In the genomic region with DNA sequence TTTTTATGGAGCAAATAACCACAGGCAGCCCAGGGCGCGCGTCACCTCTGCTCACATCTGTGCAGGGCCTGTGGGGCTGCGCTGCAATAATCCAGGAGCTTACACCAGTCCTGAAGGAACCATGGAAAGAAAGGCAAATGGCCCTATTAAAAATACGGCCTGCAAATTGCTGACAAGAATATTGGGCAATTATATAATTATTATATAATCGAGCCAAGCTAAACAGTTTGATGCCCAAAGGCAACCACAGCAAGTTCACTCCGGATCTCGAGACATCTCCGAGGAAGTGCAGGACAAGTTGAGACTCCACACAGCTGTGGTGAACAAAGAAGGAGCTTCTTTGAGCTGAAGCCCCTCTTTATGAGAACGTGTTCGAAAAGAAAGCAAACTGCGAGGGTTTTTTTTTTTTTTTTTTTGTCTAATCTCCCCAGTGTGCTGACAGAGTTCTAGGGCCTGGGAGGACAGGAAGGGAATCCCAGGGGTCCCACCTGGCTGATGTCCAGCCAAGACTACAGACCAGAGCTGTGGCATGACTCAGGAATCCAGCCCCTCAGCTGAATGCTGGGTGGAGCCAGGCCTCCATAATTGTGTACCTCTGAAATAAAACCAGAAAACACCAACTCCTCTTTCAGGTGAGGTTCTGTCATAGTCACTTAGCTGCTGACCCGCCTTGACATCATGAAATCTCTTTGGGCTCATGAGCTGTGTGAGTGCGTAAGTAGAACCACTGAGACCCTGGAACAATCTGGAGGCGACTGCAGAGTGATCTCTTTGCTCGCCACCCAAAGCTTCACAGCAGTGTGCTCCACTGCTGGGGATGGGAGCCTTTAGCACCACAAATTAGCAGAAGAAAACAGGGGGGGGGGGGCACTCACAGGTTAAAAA, we compare ENCODE assay signal across 9 mouse cellular contexts. TPM values are rescaled to one million over a fixed set of nuclear protein-coding genes. Genes with fewer than 3 reads are reported as not detected.
DNase-seq lines count a peak whose midpoint lies in the region; ATAC-seq and TF ChIP-seq lines count a peak whose summit lies in the region.
"Had no signal": no experiment of that assay in that cellular context is flagged by ENCODE, and none has a peak within 500 bp of the region (broad histone marks: within the 10 kb centered on the region; RNA-seq: fewer than 3 reads in every experiment).

No protein-coding gene starts in this region.

- no peaks in the 10 kb centered on the region for H3K9me3 ChIP-seq in liver, embryonic 12.5 days (replicated peaks)
- H3K9me3 ChIP-seq in embryonic facial prominence, embryonic 14.5 days (ENCODE audit: control insufficient read depth, low read length) = no peaks in the 10 kb centered on the region
- no peaks in the 10 kb centered on the region for H3K9me3 ChIP-seq in hindbrain, embryonic 16.5 days (ENCODE audit: control insufficient read depth, low read length)
- no peaks in the 10 kb centered on the region for H3K9me3 ChIP-seq in midbrain, embryonic 16.5 days (replicated peaks; ENCODE audit: control insufficient read depth, low read length, poor library complexity, severe bottlenecking)

- H3K4me3 ChIP-seq in liver, adult 2 months (ENCODE audit: insufficient read depth, low read depth, low read length) = no peak overlapping the region
- H3K4me3 ChIP-seq in liver, embryonic 12.5 days = no peak overlapping the region
- H3K4me3 ChIP-seq in embryonic facial prominence, embryonic 14.5 days (ENCODE audit: low read depth, low read length) = no peak overlapping the region
- H3K4me3 ChIP-seq in hindbrain, embryonic 16.5 days (ENCODE audit: low read length) = no peak overlapping the region
- H3K4me3 ChIP-seq in midbrain, embryonic 16.5 days (ENCODE audit: low read depth, low read length) = no peak overlapping the region

- ATAC-seq in liver, embryonic 12.5 days = no peak
- ATAC-seq in embryonic facial prominence, embryonic 14.5 days (ENCODE audit: low read depth) = peak; percentile 64
- peak; percentile 55 for ATAC-seq in hindbrain, embryonic 16.5 days
- no peak; the same call in 1 of the 2 replicates for ATAC-seq in midbrain, embryonic 16.5 days
- ATAC-seq: forebrain, postnatal 0 days had no signal

- no peaks in the 10 kb centered on the region for H3K36me3 ChIP-seq in liver, adult 2 months (ENCODE audit: control insufficient read depth, insufficient read depth, low read length)
- H3K36me3 ChIP-seq in liver, embryonic 12.5 days = peaks cover 19% of the 10 kb centered on the region
- H3K36me3 ChIP-seq in embryonic facial prominence, embryonic 14.5 days (ENCODE audit: control insufficient read depth, insufficient read depth, low read length) = peaks cover 14% of the 10 kb centered on the region; the same call in 1 of the 2 replicates
- H3K36me3 ChIP-seq in hindbrain, embryonic 16.5 days (ENCODE audit: control insufficient read depth, insufficient read depth, low read length) = no peaks in the 10 kb centered on the region
- H3K36me3 ChIP-seq in midbrain, embryonic 16.5 days (ENCODE audit: control insufficient read depth, insufficient read depth, low read length) = no peaks in the 10 kb centered on the region

- H3K79me2 ChIP-seq in liver, adult 2 months (ENCODE audit: control insufficient read depth, insufficient read depth, low read length) = peaks cover 15% of the 10 kb centered on the region; the same call in 1 of the 2 replicates

- H3K27ac ChIP-seq in liver, adult 2 months (replicated peaks; ENCODE audit: insufficient read depth, low read depth, low read length) = peak overlapping the region; percentile 15; the same call in 1 of the 2 replicates
- H3K27ac ChIP-seq in liver, embryonic 12.5 days = no peak overlapping the region
- H3K27ac ChIP-seq in embryonic facial prominence, embryonic 14.5 days (replicated peaks; ENCODE audit: low read depth, low read length) = peak overlapping the region; percentile 76
- H3K27ac ChIP-seq in hindbrain, embryonic 16.5 days (ENCODE audit: low read depth, low read length) = no peak overlapping the region
- no peak overlapping the region for H3K27ac ChIP-seq in midbrain, embryonic 16.5 days (ENCODE audit: low read length)

- TF ChIP-seq CTCF in liver, adult 2 months (IDR thresholded peaks at IDR 0.05; ENCODE audit: low read depth, low read length) = no peak

- H3K4me1 ChIP-seq in liver, adult 2 months (ENCODE audit: control insufficient read depth, insufficient read depth, low read length) = peaks cover 12% of the 10 kb centered on the region
- peaks cover 74% of the 10 kb centered on the region for H3K4me1 ChIP-seq in liver, embryonic 12.5 days
- peaks cover 42% of the 10 kb centered on the region for H3K4me1 ChIP-seq in embryonic facial prominence, embryonic 14.5 days (ENCODE audit: control insufficient read depth, insufficient read depth, low read length)
- H3K4me1 ChIP-seq in hindbrain, embryonic 16.5 days (ENCODE audit: control insufficient read depth, insufficient read depth, low read depth, low read length) = peaks cover 4% of the 10 kb centered on the region
- H3K4me1 ChIP-seq in midbrain, embryonic 16.5 days (ENCODE audit: control insufficient read depth, insufficient read depth, low read length) = peaks cover 2% of the 10 kb centered on the region; the same call in 1 of the 2 replicates

- 73% methylated on average over 16 of the region's 16 CpGs for WGBS in liver, adult 2 months
- 74% methylated on average over 16 of the region's 16 CpGs for WGBS in liver, embryonic 12.5 days (ENCODE audit: insufficient replicate concordance)
- 27% methylated on average over 16 of the region's 16 CpGs for whole genome bisulfite sequencing in embryonic facial prominence, embryonic 14.5 days
- WGBS in hindbrain, embryonic 16.5 days = 48% methylated on average over 16 of the region's 16 CpGs
- 33% methylated on average over 16 of the region's 16 CpGs for WGBS in midbrain, embryonic 16.5 days

- H3K4me2 ChIP-seq in liver, embryonic 12.5 days = no peak overlapping the region
- H3K4me2 ChIP-seq in embryonic facial prominence, embryonic 14.5 days (ENCODE audit: low read depth, low read length) = peak overlapping the region; percentile 36
- H3K4me2 ChIP-seq in hindbrain, embryonic 16.5 days (ENCODE audit: low read length) = no peak overlapping the region
- peak overlapping the region; percentile 3; the same call in 1 of the 2 replicates for H3K4me2 ChIP-seq in midbrain, embryonic 16.5 days (ENCODE audit: low read length)

- no peak for TF ChIP-seq POLR2A in liver, adult 2 months (IDR thresholded peaks at IDR 0.05; ENCODE audit: extremely low read depth, insufficient read depth, low read length)

- H3K27me3 ChIP-seq in liver, adult 2 months (ENCODE audit: control insufficient read depth, insufficient read depth, low read length) = no peaks in the 10 kb centered on the region
- no peaks in the 10 kb centered on the region for H3K27me3 ChIP-seq in liver, embryonic 12.5 days (replicated peaks)
- no peaks in the 10 kb centered on the region for H3K27me3 ChIP-seq in embryonic facial prominence, embryonic 14.5 days (replicated peaks; ENCODE audit: control insufficient read depth, insufficient read depth, low read length)
- no peaks in the 10 kb centered on the region for H3K27me3 ChIP-seq in hindbrain, embryonic 16.5 days (replicated peaks; ENCODE audit: control insufficient read depth, insufficient read depth, low read length)
- 0 out of 2 replicates have a peak, but pooled peaks cover 2% of the 10 kb centered on the region for H3K27me3 ChIP-seq in midbrain, embryonic 16.5 days (ENCODE audit: control insufficient read depth, insufficient read depth, low read depth, low read length)

- H3K9ac ChIP-seq in liver, adult 2 months (ENCODE audit: low read depth, low read length) = no peak overlapping the region
- H3K9ac ChIP-seq in liver, embryonic 12.5 days = no peak overlapping the region
- H3K9ac ChIP-seq in embryonic facial prominence, embryonic 14.5 days (ENCODE audit: low read depth, low read length) = 0 out of 2 replicates have a peak overlapping the region, but pooled peaks have one; percentile 1
- H3K9ac ChIP-seq in hindbrain, embryonic 16.5 days (ENCODE audit: low read depth, low read length) = no peak overlapping the region
- H3K9ac ChIP-seq in midbrain, embryonic 16.5 days (ENCODE audit: low read depth, low read length) = no peak overlapping the region
- H3K9ac ChIP-seq: forebrain, postnatal 0 days had no signal

- DNase-seq in liver, adult 2 months (ENCODE audit: extremely low read depth, low read depth, low spot score) = no peak
- DNase-seq in embryonic facial prominence, embryonic 14.5 days (ENCODE audit: low spot score) = peak; percentile 82
- DNase-seq in adrenal gland, postnatal 36 days = no peak
- no peak for DNase-seq in layer of hippocampus, adult 11-12 months (ENCODE audit: low spot score)
- DNase-seq in liver = no peak
- DNase-seq: forebrain, postnatal 0 days had no signal

RNA-seq across cellular contexts. Expression of a gene that starts 21.1 kb away (rescaled TPM):
- 6.6 and 8.2 TPM in 2 replicates for total RNA-seq in liver, adult 2 months (2014; rRNA removed)
- polyA plus RNA-seq in liver, adult 2 months (2012; rRNA removed) = 2.2 and 4.0 TPM in 2 replicates
- 18.4 and 19.2 TPM in 2 replicates for polyA plus RNA-seq in liver, embryonic 12.5 days (2016; fragmentation: Nextera tagmentation; extraction: Ambion mirVana)
- polyA plus RNA-seq in embryonic facial prominence, embryonic 14.5 days (2014; fragmentation: Nextera tagmentation; extraction: Ambion mirVana) = 35.6 and 36.5 TPM in 2 replicates
- 5.9 and 7.4 TPM in 2 replicates for polyA plus RNA-seq in hindbrain, embryonic 16.5 days (2015; fragmentation: Nextera tagmentation; extraction: Ambion mirVana)
- 3.5 and 4.3 TPM in 2 replicates for polyA plus RNA-seq in midbrain, embryonic 16.5 days (2015; fragmentation: Nextera tagmentation; extraction: Ambion mirVana)
- 100 to 1,000 TPM; 233 to 271 TPM for total RNA-seq in adrenal gland, postnatal 36 days (2021)

Comparison
In these comparisons a context has a peak if more than half of its experiments do, and no peak if none do; other contexts are left out.
1. H3K27ac ChIP-seq: peak in liver, adult 2 months (single experiment) and embryonic facial prominence, embryonic 14.5 days (single experiment); none in liver, embryonic 12.5 days (single experiment), hindbrain, embryonic 16.5 days (single experiment) and midbrain, embryonic 16.5 days (single experiment).
2. ATAC-seq: peak in embryonic facial prominence, embryonic 14.5 days (single experiment) and hindbrain, embryonic 16.5 days (single experiment); none in liver, embryonic 12.5 days (single experiment) and midbrain, embryonic 16.5 days (single experiment).
3. H3K4me2 ChIP-seq: peak in embryonic facial prominence, embryonic 14.5 days (single experiment) and midbrain, embryonic 16.5 days (single experiment); none in liver, embryonic 12.5 days (single experiment) and hindbrain, embryonic 16.5 days (single experiment).